Mouse (Mus musculus) fibroblast of lung, adult 2 months (primary cell): Measurements from ENCODE around the gene Abhd14a.

ENCODE experiments used
- DNase-seq: peaks from one replicate; pipeline ENCODE4 v3.0.0-alpha.2; 2011; ENCODE audit warnings: low read depth

Abhd14a gene

DNA sequence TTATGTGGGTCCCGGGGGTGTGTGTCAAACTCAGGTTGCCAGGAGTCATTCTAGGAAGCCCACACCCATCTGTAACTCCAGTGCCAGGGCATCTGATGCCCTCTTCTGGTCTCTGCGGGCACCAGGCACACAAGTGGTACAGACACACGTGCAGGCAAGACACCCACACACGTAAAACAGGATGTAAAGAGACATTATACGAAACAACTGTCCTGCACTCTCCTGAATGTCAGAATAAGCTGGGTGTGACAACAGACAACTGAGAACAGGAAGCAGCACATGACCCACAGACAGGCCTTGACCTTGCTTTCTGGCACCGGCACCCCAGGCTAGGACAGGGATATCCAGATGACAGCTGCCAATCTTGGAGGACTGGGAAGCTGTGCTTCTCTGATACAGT lies 21.8 kb upstream of the Abhd14a start:
- no peak for DNase-seq

DNA sequence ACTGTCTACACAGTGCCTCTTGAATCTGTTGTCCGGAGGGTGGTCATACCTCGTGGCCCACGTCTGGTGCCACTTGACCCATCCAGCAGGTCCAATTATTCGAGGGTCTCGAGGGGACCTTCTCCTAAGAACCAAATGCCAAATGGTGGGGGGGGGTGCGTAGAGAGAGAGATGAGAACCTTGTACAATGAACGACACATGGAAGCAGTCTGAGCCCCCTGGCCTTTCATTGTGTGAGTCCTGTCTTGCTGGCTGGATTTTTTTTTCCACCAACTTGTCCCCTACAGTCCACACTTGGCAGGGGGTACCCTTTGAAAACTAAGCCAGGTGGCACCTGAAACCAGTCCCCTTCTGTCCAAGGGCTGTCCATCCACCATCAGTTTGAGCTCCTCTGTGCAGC lies 20.3 kb upstream of the Abhd14a start:
- no peak for DNase-seq

DNA sequence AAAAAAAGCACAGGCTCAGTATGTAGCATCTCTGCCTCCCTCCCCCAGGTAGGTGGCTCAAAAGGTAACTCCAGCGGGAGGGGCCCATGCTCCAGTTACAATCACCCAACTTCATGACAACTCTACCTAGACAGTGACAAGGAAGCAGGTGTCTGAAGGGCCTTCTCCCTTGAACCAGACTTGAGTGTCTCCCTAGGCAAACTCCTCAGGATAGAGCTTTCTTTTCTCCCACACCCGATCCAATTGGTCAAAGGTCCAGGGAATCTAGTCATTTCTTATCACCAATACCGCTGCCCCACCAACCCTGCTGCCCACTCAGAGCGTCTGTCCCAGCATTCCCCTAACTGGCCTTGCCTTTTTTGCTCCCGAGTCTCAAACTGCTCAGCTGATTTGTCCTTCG lies 19.2 kb upstream of the Abhd14a start:
- no peak for DNase-seq

DNA sequence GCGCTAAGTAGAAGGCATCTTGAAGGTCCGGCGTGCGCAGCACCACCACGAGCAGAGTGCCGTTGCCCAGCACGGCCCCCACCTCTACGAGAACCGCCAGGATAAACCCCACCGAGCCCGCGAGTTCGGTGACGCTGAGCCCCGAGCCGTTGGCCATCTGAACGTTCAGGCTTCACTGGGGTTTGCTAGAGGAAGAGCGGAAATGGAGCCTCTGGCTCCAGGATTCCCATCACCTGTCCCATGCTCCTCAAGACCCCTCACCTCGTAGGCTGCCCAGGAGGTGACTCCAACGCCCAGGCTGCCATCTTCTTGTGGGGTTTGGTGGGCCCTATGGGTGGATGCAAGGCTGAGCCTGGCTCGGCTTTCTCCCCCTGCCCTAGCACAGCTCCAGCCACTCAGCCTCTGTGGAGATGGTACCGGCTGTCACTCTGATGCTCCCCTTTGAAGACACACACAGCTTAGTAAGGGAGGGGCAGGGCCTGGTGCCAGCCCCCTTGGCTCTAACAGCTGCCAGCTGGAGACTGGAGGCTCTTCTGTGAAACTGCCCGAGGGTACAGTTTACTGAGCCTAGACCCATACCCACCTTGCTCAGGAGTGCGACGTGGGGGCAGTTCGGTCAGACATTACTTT lies 18.2 kb upstream of the Abhd14a start, which contains the start of gene Gpr62:
Gene Gpr62 (minus strand): TSS at position 368 of the 630 bp plus-strand sequence.
- DNase-seq: no peak

DNA sequence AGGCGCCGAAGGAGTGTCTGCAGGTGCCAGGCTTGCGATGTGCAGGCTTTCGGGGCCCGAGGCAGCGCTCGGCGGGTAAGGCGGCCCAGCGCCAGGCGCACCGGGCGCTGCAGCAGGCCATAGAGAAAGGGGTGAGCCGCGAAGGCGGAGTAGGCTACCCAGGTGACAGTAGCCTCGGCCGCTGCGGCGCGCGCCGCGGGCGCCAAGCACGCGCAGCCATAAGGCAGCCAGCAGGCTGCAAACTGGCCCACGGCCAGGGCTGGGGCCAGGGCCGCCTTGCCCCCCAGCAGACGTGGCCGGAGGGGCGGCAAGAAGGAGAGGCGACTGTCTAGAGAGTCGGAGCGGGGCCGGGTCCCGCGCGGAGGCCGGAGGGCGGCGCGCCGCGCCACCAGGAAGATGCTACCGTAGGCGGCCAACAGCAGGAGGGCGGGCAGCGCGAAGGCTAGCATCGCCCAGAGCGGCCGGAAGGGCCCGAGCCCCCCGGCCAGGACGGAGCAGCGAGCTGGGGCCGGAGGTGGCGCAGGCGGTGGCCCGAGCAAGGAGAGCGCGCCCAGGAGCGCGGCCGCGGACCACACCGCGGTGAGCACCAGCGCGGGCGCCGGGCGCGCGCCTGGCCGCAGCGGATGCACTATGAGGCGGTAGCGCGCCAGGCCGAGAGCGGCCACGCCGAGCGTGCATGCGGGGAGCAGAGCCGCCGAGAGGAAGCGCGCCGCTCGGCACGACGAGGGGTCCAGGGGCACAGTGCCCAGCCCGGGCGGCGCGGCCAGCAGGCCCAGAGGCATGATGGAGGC lies 17.5 kb upstream of the Abhd14a start:
- no peak for DNase-seq

DNA sequence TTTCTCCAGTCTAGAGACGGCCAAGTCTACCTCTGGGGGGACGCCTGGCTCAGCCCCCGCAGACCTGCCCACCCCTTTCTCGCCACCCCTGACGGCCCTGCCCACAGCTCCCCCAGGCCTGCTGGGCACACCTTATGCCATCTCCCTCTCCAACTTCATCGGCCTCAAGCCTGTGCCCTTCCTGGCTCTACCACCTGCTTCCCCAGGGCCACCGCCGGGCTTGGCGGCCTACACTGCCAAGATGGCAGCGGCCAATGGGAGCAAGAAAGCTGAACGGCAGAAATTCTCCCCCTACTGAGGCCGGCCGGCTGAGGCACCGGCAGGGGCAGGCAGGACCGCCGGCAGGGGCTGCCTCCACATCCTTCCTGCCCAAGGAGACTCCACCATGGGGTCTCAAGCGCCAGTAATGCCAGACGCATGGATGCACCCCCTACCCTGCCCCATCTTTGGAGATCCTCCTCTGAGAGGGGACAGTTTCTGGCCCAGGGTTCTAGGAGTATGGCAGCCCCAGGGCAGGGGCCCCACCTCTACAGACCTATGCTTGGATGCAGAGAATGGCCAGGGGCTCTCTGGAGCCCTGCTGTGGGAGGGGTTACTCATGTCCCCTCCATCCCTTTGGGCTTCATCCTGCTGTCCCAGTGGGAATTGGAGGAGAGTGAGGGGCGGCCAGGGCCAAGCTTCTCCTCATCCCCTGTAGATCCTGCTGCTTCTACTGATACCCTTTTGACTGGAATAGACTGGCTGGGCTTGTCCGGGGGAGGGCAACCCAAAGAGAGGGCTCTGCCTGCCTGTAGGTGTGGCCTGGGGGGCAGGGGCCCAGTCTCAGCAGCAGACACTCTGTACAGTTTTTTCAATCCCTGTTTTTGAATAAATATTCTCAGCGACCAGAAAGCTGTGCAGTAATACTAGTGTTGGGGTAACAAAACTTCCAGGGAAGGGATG lies 15.9 kb upstream of the Abhd14a start:
- no peak for DNase-seq

DNA sequence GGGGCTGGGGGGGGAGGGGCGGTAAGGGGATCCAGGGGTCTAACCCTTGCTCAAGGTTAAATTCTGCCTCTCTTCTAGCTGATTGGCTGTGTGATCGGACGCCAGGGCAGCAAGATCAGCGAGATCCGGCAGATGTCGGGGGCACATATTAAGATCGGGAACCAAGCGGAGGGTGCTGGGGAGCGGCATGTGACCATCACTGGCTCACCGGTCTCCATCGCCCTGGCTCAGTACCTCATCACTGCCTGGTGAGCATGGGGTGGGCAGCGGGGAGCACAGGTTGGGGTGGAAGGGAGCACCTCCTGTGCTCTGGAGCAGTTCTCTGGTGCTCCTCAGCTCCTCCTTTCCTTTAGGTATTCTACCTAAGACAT lies 14.9 kb upstream of the Abhd14a start:
- DNase-seq: no peak

DNA sequence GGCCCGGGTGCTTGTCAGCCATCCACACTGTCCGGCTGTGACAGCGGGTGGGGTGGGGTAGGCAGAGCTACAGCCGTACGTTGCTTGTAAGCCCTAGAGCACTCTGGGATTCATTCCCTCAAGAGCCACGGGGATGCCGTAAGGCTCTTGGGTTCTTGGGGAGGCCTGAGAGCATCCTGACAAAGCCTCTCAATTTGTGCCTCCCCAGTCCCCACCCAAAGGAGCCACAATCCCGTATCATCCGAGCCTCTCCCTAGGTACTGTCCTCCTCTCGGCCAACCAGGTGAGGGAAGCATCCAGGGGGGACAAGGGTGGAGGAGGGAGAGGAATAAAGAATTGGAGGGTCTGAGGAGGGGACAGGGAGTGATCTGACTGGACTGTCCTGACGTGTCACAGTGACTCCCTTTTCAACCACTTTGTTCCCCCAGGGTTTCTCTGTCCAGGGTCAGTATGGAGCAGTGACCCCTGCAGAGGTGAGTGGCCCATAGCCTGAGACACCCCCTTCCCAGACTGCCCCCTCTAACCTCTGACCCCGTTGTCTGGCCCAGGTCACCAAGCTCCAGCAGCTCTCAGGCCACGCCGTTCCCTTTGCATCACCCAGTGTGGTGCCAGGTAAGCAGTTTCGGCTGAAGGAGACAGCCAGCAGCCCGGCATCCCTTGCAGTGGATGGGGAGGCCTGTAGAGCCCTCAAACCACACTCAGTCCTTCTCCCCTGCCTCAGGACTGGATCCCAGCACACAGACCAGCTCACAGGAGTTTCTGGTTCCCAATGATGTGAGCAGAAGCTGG lies 14.4 kb upstream of the Abhd14a start:
- no peak for DNase-seq

DNA sequence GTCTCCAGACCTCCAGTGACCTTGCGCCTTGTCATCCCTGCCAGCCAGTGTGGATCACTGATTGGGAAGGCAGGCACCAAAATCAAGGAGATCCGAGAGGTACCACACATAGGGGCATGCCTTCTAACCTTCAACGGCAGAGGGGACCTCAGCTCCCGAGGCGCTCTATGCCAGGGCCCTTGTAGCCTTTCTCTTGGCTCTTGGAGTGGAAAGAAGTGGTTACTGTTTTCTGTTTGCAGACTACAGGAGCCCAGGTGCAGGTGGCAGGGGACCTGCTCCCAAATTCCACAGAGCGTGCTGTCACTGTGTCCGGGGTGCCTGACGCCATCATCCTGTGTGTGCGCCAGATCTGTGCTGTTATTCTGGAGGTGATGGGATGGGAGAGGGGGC lies 13.5 kb upstream of the Abhd14a start:
- no peak for DNase-seq

DNA sequence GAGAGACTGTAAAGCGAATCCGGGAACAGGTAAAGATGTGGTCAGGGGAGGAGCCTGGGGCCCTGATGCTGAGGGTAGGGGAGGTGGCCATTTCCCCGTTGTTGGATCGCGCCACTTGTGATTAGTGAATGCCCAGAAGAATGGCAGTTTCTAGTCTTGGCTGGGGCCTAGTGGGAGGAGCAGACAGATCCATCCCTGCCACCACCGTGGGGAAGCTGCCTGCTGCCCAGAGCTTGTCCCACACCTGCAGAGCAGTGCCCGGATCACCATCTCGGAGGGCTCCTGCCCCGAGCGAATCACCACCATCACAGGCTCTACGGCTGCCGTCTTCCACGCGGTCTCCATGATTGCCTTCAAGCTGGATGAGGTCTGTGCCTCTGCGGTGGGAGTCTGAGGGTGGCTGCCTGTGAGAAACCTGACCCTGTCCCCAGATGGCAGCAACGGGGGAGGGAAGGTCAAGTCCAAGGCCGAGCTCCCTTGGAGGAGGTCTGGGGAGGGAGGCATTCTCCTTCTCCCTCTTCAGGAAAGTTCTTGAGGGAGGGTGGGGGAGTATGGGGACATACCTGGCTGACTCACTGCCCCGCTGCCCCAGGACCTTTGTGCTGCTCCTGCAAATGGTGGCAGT lies 13.0 kb upstream of the Abhd14a start:
- DNase-seq: no peak

DNA sequence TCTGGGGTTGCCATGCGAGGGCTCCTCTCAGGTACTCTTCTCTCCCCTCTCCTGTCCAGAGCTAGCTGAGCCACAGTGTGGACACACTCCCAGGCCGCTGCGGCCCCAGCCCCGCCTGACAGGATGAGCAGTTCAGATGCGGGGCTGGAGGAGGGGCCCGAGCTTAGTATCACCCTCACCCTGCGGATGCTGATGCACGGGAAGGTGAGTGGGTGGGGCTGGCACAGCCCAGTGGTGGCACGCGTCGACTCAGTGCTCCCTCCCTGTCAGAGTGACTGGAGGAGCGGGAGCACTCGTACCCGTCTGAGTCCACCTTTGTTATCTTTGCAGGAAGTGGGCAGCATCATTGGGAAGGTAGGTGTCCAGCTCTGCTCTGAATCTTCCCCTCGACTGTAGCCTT lies 12.5 kb upstream of the Abhd14a start:
- no peak for DNase-seq

DNA sequence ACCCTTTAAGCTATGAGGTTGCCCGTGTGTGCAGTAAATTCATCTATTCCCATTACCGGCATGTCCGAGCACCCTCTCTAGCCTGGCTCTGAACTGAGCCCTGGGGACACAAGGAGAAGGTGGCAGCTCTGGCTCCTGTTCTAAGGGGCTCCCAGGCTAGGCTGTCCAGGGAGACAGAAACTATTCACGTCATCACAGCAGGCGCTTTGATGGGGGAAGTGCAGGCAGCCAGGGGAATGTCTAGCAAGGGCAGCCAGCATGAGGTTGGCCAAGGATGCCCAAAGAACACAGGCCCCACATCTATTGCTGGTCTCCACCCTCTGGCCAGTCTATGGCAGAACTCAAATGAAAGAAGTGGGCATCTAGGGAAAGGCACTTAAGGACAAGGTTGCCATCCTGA lies 10.4 kb upstream of the Abhd14a start:
- no peak for DNase-seq

DNA sequence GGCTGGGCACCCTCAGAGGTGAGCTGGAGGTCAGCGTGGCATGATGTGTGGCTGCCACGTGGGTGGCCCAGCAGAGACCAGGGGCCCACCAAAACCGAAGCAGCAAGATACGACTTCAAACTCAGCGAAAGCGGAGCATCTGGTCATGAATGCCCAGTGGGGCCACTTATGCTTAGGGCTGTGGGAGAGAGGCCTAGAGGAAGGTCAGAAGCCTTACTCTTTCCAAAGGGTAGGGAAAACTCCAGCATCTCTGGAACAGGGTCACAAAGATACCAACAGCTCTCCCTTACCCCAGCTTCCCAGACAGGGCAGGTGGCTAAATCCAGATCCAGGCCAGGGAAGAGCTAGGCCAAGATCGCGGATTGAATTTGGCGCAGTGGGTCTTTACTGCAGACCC lies 9.7 kb upstream of the Abhd14a start:
- no peak for DNase-seq

DNA sequence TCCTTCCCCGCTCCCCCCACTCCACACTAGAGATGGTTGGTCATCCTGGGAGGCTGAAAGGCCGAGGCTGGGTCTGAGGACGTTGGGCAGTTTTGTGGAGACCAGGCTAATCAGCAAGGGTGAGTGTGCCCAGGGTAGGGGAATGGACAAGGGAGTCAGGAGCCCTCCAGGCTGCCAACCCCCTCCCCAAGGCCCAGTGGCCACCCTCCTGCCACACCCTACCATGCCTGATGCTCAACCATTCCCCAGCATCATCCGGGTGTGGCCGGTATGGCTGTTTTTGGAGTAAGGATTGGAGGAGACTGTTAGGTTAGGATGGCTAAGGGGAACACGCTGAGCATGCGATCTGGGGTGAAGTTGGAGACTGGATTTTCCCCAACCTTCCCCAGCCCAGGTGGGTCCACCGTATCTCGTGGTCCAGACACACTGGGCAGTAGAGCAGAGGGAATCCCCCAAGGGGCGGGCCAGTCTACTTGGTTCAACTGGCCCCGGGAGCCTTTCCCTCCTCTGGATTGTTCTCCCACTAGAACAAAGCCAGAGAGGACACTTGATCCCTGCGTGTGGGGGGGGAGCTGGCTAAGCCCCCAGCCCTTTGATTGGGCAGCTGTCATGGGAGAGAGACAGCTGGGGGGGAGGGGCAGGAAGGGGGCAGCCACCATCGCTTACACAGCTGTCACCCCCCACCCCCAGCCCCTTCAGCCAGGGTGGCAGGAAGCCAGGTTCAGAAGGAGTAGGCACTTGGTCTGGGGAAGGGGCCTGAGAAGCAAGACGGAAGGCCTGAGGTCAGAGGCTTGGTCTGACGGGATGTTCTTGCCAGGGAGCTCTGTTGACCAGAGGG lies 9.1 kb upstream of the Abhd14a start:
- DNase-seq: no peak

DNA sequence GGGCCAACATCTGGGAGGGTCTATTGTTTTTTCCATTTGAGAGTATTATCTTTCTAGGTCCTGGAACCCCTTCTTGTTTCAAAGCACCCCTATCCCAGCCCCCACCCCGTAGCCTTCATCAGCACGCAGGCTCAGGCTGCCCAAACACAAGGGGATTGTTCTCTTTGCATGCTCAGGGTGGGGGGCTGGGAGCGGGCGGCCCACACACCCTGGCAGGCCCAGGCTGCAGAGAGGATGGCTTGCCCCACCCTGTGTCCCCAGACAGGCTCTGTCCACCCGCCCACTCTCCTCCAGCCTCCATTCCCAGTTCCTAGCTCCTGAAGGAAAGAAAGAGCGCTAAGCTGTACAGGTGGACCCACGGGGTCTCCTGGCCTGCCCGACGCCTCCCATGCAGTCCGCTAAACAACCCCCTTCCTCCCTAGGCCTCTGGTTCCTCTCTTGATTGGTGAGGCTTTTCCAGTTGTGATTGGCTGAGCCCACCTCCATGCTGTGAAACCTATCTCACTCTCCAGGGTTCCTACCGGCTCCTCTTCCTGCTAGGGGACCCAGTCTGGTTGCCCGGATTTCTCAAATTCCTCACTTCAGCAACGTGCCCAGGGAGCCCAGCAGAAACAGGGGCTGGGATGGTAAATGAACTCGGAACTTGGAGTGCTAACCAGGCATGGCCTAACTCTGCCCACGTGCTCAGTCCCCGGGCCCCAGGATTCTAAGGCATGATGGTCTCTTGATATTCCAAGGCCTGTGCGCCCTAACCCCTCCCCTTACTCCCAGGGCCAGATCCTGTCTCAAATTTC lies 7.6 kb upstream of the Abhd14a start:
- no peak for DNase-seq

DNA sequence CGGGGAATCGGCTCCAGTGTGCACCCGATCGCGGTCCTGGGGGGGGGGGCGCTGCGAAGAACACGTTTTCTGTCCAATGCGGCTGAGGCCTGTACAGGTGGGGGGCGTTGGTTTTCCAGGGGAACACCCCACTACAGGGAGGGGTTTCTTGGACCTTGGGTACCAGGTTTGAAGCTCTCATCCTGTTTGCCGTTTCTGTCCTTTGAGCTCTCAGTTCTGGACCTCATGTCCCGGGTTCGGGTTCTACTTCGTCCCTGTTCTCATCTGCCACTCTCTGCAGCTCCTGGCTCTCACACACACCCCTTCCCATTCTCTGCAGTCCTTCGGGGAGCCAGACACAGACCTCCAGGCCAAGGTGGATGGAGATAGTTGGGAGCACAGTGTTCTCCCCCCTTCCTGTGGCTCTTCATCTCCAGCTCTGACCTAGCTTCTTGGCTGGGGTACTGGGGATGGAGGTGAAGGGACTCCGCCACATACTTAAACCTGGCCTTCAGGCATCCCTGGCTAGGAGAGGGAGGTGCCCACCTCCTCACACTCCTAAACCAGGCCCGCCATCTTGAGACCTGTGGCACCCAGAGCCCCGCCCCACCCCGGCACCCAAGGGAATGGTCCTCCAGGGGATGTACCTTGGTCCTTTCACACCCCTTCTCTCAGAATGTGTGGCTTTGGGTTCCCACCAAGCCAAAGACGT lies 6.7 kb upstream of the Abhd14a start:
- DNase-seq: no peak

DNA sequence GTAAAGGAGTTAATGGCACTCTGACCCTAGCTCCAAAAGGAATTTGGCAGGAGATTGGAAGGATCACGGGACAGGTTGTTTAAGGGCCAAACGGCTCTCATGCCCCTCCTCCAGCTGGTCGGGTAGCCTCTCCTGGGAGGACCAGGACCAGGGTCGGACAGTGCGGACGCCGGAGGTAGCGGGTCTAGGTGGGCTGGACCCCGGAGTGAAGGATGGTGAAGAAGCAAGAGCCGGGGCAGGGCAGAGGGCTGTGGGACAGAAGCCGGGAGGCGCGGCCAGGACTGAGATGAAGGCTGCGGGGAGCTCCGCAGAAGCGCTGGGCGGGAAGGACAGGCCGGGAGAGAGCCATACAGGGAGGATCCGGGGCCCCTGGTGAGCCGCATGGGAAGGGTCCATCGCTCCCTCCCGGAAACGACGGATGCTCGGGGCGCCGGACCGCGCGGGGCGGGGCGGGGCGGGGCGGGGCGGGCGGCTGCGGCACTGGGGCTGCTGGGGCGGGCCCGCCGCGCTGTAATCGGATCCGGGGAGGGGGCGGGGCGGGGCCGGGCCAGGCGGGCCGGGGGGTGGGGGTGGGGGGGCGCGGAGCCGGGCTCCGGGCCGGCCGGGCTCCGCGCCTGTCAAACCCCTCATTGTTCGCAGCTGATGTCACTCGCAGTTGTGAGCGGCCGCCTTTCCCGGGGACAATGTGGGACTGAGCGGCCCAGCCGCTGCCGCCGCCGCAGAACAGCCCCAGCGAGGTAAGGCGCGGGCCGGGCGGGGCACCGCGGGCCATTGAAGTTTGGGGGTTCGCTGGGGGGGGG lies 6.0 kb upstream of the Abhd14a start, which contains the start of gene Pcbp4:
Gene Pcbp4 (plus strand): TSS at position 21 of the 800 bp plus-strand sequence.
- no peak for DNase-seq

DNA sequence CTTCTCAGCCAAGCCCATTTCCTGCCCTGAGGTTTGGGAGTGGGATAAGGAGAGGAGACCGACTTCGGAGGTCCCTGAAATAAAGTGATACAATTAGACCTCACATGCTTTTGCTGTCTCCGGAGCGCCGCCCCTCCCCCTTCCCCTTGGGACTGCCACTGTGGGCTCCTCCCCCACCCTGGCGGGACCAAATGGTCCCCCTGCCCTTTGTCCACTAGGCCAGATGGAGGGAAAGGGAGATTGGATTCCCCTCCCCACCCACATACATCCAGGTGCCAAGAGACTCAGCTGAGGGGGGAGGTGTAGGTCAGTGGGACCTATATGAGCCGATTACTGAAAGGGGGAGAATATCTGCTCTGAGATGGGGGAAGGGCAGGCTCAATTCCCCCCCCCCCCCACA lies 5.3 kb upstream of the Abhd14a start:
- no peak for DNase-seq
